Mouse (Mus musculus) MEL (cell line): ENCODE results near the gene Vsig10. TPM values are rescaled to one million over a fixed set of nuclear protein-coding genes. Genes with fewer than 3 reads are reported as not detected.

ENCODE experiments used
- DNase-seq: peaks from one replicate; pipeline ENCODE4 v3.0.0; 2011; ENCODE audit warnings: low read depth, low spot score
- H3K27ac ChIP-seq: 2 replicates; pipeline ENCODE4 v1.5.1; 2012; ENCODE audit warnings: low read depth, mild to moderate bottlenecking, control low read depth, low read length, moderate library complexity; ENCODE audit not compliant: control insufficient read depth
- H3K27me3 ChIP-seq, 2 experiments: fragments of 150-350 bp in 1 of 2; sonication (generic) in 1 of 2; 2 replicates each; pipeline ENCODE4 v1.6.1; 2012; ENCODE audit warnings: low read length in 2 of 2, mild to moderate bottlenecking in 2 of 2, improper control_type of control experiment in 1 of 2, moderate library complexity in 1 of 2; ENCODE audit not compliant: insufficient read depth in 2 of 2, control insufficient read depth in 1 of 2
- H3K36me3 ChIP-seq, 2 experiments: 2 replicates each; pipeline ENCODE4 v1.6.1; 2012 to 2014; ENCODE audit warnings: low read length in 2 of 2, improper control_type of control experiment in 1 of 2, inconsistent platforms in 1 of 2, mild to moderate bottlenecking in 1 of 2; ENCODE audit not compliant: insufficient read depth in 2 of 2, control insufficient read depth in 1 of 2
- H3K4me1 ChIP-seq, 2 experiments: fragments of 150-350 bp in 1 of 2; sonication (generic) in 1 of 2; 2 replicates each; pipeline ENCODE4 v1.6.1; 2012; ENCODE audit warnings: low read length in 2 of 2, improper control_type of control experiment in 1 of 2, mild to moderate bottlenecking in 1 of 2; ENCODE audit not compliant: insufficient read depth in 2 of 2, control insufficient read depth in 1 of 2
- H3K4me3 ChIP-seq, 2 experiments: fragments of 150-350 bp in 1 of 2; sonication (generic) in 1 of 2; 2 replicates each; pipeline ENCODE4 v1.5.1; 2012; ENCODE audit warnings: low read depth in 2 of 2, low read length in 2 of 2, mild to moderate bottlenecking in 2 of 2, moderate library complexity in 2 of 2, control low read depth in 1 of 2, improper control_type of control experiment in 1 of 2; ENCODE audit not compliant: control insufficient read depth in 1 of 2, insufficient read depth in 1 of 2
- H3K79me2 ChIP-seq: 2 replicates; pipeline ENCODE4 v1.6.1; 2012; ENCODE audit warnings: mild to moderate bottlenecking, low read length, moderate library complexity; ENCODE audit not compliant: control insufficient read depth, poor library complexity, insufficient read depth
- H3K9ac ChIP-seq: 2 replicates; pipeline ENCODE4 v1.6.1; 2012; ENCODE audit warnings: low read depth, mild to moderate bottlenecking, control low read depth, low read length, moderate library complexity; ENCODE audit not compliant: control insufficient read depth, poor library complexity, severe bottlenecking
- H3K9me3 ChIP-seq: fragments of 150-350 bp; sonication (generic); replicated peaks from 2 replicates; pipeline ENCODE4 v1.6.1; 2012; ENCODE audit warnings: mild to moderate bottlenecking, low read length, improper control_type of control experiment, moderate library complexity; ENCODE audit not compliant: insufficient read depth
- BHLHE40 ChIP-seq: IDR thresholded peaks from 2 replicates; pipeline ENCODE4 v1.6.1; 2012; ENCODE audit warnings: low read depth, mild to moderate bottlenecking, inconsistent platforms, low read length, improper control_type of control experiment, borderline replicate concordance
- CHD1 ChIP-seq: IDR thresholded peaks from 2 replicates; pipeline ENCODE4 v1.6.1; 2012; ENCODE audit warnings: low read depth, mild to moderate bottlenecking, inconsistent platforms, low read length, improper control_type of control experiment
- CTCF ChIP-seq, 3 experiments: IDR thresholded peaks in 2 of 3; conservative IDR thresholded peaks in 1 of 3; 2 replicates each; pipeline ENCODE4 v1.5.1; 2011 to 2012; ENCODE audit warnings: low read length in 3 of 3, low read depth in 2 of 3, mild to moderate bottlenecking in 2 of 3, improper control_type of control experiment in 1 of 3, inconsistent platforms in 1 of 3, mixed read lengths in 1 of 3, moderate library complexity in 1 of 3; ENCODE audit not compliant: control insufficient read depth in 1 of 3, insufficient read depth in 1 of 3, poor library complexity in 1 of 3, severe bottlenecking in 1 of 3
- ETS1 ChIP-seq: IDR thresholded peaks from 2 replicates; pipeline ENCODE4 v1.6.1; 2012; ENCODE audit warnings: low read depth, mild to moderate bottlenecking, inconsistent platforms, low read length, improper control_type of control experiment, moderate library complexity
- GATA1 ChIP-seq: IDR thresholded peaks from 2 replicates; pipeline ENCODE4 v1.6.1; 2011; ENCODE audit warnings: low read depth, low read length, improper control_type of control experiment
- MAFK ChIP-seq: IDR thresholded peaks from 2 replicates; pipeline ENCODE4 v1.6.1; 2011; ENCODE audit warnings: low read depth, mild to moderate bottlenecking, low read length, improper control_type of control experiment, borderline replicate concordance
- MAX ChIP-seq: IDR thresholded peaks from 2 replicates; pipeline ENCODE4 v1.6.1; 2011; ENCODE audit warnings: low read length, improper control_type of control experiment
- MAZ ChIP-seq: IDR thresholded peaks from 2 replicates; pipeline ENCODE4 v1.6.1; 2012; ENCODE audit warnings: low read depth, mild to moderate bottlenecking, inconsistent platforms, low read length, improper control_type of control experiment
- MXI1 ChIP-seq: IDR thresholded peaks from 2 replicates; pipeline ENCODE4 v1.6.1; 2011; ENCODE audit warnings: mild to moderate bottlenecking, low read depth, low read length, improper control_type of control experiment
- MYB ChIP-seq: IDR thresholded peaks from 2 replicates; pipeline ENCODE4 v1.6.1; 2011; ENCODE audit warnings: mild to moderate bottlenecking, low read depth, low read length, improper control_type of control experiment
- NELFE ChIP-seq: IDR thresholded peaks from 2 replicates; pipeline ENCODE4 v1.6.1; 2011; ENCODE audit warnings: low read depth, low read length, improper control_type of control experiment
- POLR2A ChIP-seq, 2 experiments: IDR thresholded peaks; 2 replicates each; pipeline ENCODE4 v1.6.1; 2011 to 2012; ENCODE audit warnings: low read length in 2 of 2, mild to moderate bottlenecking in 2 of 2, control low read depth in 1 of 2, improper control_type of control experiment in 1 of 2, low read depth in 1 of 2, moderate library complexity in 1 of 2; ENCODE audit not compliant: control insufficient read depth in 1 of 2, insufficient read depth in 1 of 2, poor library complexity in 1 of 2
- POLR2AphosphoS2 ChIP-seq: IDR thresholded peaks from 2 replicates; pipeline ENCODE4 v1.6.1; 2011; ENCODE audit warnings: low read length, improper control_type of control experiment
- RAD21 ChIP-seq: IDR thresholded peaks from 2 replicates; pipeline ENCODE4 v1.6.1; 2011; ENCODE audit warnings: mild to moderate bottlenecking, low read depth, low read length, improper control_type of control experiment
- RCOR1 ChIP-seq: IDR thresholded peaks from 2 replicates; pipeline ENCODE4 v1.6.1; 2012; ENCODE audit warnings: low read depth, mild to moderate bottlenecking, inconsistent platforms, low read length, improper control_type of control experiment
- SMC3 ChIP-seq: IDR thresholded peaks from 2 replicates; pipeline ENCODE4 v1.6.1; 2011; ENCODE audit warnings: low read depth, low read length, improper control_type of control experiment
- USF1 ChIP-seq: IDR thresholded peaks from 2 replicates; pipeline ENCODE4 v1.6.1; 2014; ENCODE audit warnings: low read depth, mild to moderate bottlenecking, inconsistent platforms, low read length, improper control_type of control experiment, moderate library complexity
- USF2 ChIP-seq, 2 experiments: IDR thresholded peaks; 2 replicates each; pipeline ENCODE4 v1.6.1; 2011 to 2012; ENCODE audit warnings: improper control_type of control experiment in 2 of 2, low read length in 2 of 2, borderline replicate concordance in 1 of 2, inconsistent platforms in 1 of 2, low read depth in 1 of 2, mild to moderate bottlenecking in 1 of 2; ENCODE audit not compliant: insufficient read depth in 1 of 2
- ZC3H11A ChIP-seq: IDR thresholded peaks from 2 replicates; pipeline ENCODE4 v1.6.1; 2012; ENCODE audit warnings: low read depth, mild to moderate bottlenecking, inconsistent platforms, low read length, improper control_type of control experiment
- ZMIZ1 ChIP-seq: IDR thresholded peaks from 2 replicates; pipeline ENCODE4 v1.6.1; 2012; ENCODE audit warnings: low read depth, mild to moderate bottlenecking, inconsistent platforms, low read length, improper control_type of control experiment, moderate library complexity
- ZNF384 ChIP-seq: IDR thresholded peaks from 2 replicates; pipeline ENCODE4 v1.6.1; 2012; ENCODE audit warnings: low read depth, mild to moderate bottlenecking, inconsistent platforms, low read length, improper control_type of control experiment
- polyA plus RNA-seq, 2 experiments: library from polyadenylated mRNA; stranded (reverse) in 1 of 2; unstranded in 1 of 2; fragments of >175 nt in 1 of 2; fragments of >200 nt in 1 of 2; gene quantifications; 2 replicates each; pipeline versions ENCODE4 v1.2.1 to v1.2.4; 2012; ENCODE audit warnings: low replicate concordance in 2 of 2, low read depth in 1 of 2; ENCODE audit not compliant: insufficient read length in 2 of 2, insufficient read depth in 1 of 2, missing spikeins in 1 of 2
- total RNA-seq: library from RNA; depleted of rRNA; stranded (reverse); fragments of 300-350 nt; gene quantifications from 2 replicates; pipeline ENCODE4 v1.2.3, GENCODE M21; 2012

Gene Vsig10
- total and polyA plus RNA-seq, 3 experiments = 5.3 to 8.9 TPM; not detected in 1

DNA sequence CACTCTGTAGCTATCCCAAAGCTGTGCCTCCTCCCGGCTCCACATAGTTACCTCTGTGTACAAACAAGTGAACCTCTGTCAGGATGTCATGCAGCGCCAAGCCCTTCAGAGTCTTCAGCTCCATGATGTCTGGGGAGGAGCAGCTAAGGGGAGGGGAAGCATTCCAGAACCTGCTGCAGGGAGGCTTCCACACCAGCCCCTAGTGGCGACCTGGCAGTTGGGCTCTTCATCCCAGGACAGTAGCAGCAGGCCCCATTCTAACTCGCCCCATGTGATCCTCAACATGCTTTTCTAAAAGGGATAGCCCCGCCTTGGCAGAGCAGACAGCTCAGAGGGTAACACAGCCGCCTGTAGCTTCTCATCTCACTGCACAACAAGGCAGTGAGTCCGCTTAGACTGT is 62.9 kb downstream of the Vsig10 start:
- Histone ChIP-seq H3K4me1 (peaks cover 0 to 2% of the 10 kb centered on the region in 2 experiments; a peak in 3 of 4 replicates), H3K4me3 (no peak overlapping the region), H3K9ac (no peak overlapping the region), H3K79me2 (peaks cover under 1% of the 10 kb centered on the region; the same call in 1 of the 2 replicates), H3K27ac (no peak overlapping the region), H3K36me3 (peaks cover 3 to 5% of the 10 kb centered on the region in 2 experiments), H3K27me3 (no peaks in the 10 kb centered on the region), H3K9me3 (no peaks in the 10 kb centered on the region)
- no peak for DNase-seq
- no peak for TF ChIP-seq GATA1
- peak; percentile 24; the same call in 1 of the 2 replicates for TF ChIP-seq POLR2AphosphoS2

DNA sequence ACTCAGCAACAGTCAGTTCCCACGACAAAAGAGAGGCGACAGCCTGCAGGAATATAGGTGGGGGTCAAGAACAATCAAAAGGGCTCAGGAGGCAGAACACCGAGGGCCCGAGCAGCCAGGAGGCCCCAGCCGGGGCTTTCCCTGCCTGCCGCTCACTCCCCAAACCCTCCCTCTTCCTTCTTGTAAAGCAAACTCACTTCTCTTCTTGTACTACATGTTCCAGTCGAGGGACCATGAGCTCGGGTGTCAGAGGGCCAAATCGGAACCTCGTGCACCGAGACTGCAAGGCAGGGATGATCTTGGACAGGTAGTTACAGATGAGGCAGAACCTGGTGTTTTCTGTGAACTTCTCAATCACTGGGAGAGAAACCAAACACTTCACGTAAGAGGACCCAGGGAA is 64.3 kb downstream of the Vsig10 start:
- no peaks in the 10 kb centered on the region for H3K27me3 ChIP-seq
- H3K27ac ChIP-seq = no peak overlapping the region
- H3K4me3 ChIP-seq = no peak overlapping the region

DNA sequence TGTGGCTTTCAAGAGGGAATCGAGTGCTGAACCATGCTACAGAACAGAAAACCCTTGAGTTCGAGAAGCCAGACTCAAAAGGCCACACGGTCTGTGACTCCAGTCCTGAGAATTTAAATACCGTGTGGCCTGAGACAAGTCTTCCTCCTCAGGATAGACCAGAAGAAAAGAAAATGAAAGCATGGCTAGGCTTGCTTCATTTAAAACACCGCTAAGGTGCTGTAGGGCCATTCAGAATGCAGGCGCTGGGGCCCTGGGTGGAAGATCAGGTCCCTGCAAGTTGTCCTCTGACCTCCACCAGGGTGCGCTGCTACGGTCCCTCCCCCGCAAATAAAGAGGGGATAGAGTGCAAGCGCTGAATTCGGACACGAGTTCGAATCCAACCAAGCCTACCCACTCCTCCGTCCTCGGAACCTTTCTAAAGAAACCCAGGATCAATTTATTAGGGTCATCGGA is 69.4 kb downstream of the Vsig10 start:
- H3K9ac ChIP-seq = peak overlapping the region; percentile 95
- no peaks in the 10 kb centered on the region for H3K27me3 ChIP-seq
- peaks cover 19% of the 10 kb centered on the region for H3K79me2 ChIP-seq
- H3K9me3 ChIP-seq = no peaks in the 10 kb centered on the region
- H3K36me3 ChIP-seq = peaks cover 0 to 14% of the 10 kb centered on the region in 2 experiments; a peak in 2 of 4 replicates
- DNase-seq = peak; percentile 90
- H3K4me1 ChIP-seq = peaks cover 5 to 10% of the 10 kb centered on the region in 2 experiments
- peak; percentile 54 to 85 (median 72) for TF ChIP-seq CTCF (IDR thresholded peaks at IDR 0.05 in 2 of 3, conservative IDR thresholded peaks at IDR 0.05 in 1 of 3; ENCODE audit: control insufficient read depth in 1 of 3, insufficient read depth in 1 of 3, low read depth in 2 of 3, low read length in 3 of 3, poor library complexity in 1 of 3, severe bottlenecking in 1 of 3)
- TF ChIP-seq ZC3H11A = 0 out of 2 replicates have a peak, but pooled peaks have one; percentile 14
- TF ChIP-seq SMC3 = peak; percentile 40
- no peak for TF ChIP-seq ZMIZ1
- TF ChIP-seq MAFK = no peak
- peak overlapping the region; percentile 67 for H3K27ac ChIP-seq
- peak overlapping the region; percentile 83 to 91 for H3K4me3 ChIP-seq

More for the DNA sequence above, 64.3 kb downstream of the Vsig10 start:
- no peak for TF ChIP-seq USF1
- TF ChIP-seq, all 39 proteins: peak for 0
- H3K4me1 ChIP-seq = peaks cover 5 to 10% of the 10 kb centered on the region in 2 experiments
- H3K9me3 ChIP-seq = no peaks in the 10 kb centered on the region
- no peak for DNase-seq
- peaks cover 5 to 14% of the 10 kb centered on the region in 2 experiments for H3K36me3 ChIP-seq
- H3K79me2 ChIP-seq = peaks cover 13% of the 10 kb centered on the region
- H3K9ac ChIP-seq = no peak overlapping the region

DNA sequence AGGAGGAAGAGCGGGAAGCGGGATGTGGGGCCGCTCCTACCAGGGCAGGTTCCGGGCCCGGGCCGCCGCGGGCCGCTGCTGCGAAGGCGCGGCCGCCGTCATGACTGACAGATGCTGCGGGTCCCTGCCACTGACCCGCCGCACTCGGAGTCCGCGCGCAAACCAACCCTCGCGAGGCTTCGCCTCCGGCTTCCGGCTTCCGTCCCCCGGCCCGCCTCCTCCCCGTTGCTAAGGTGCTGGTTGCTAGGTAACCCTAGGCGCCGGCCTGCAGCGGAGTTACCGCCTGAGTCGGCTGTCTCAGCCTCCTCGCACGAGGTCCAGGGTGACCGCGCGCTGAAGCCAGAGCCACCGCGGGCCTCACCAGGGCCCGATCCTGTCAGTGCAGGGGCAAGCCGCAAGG is 70.0 kb downstream of the Vsig10 start, which contains the start of gene Rfc5:
Gene Rfc5 (minus strand): TSS at position 171 of the 400 bp plus-strand sequence.
- H3K9me3 ChIP-seq = no peaks in the 10 kb centered on the region
- peak within 1 kb of the TSS; percentile 95 for H3K9ac ChIP-seq
- H3K27ac ChIP-seq = peak within 1 kb of the TSS; percentile 67
- peak within 1 kb of the TSS; percentile 83 to 91 for H3K4me3 ChIP-seq
- H3K4me1 ChIP-seq = peaks cover 5 to 10% of the 10 kb centered on the region in 2 experiments
- H3K27me3 ChIP-seq = no peaks in the 10 kb centered on the region
- peaks cover 19% of the 10 kb centered on the region for H3K79me2 ChIP-seq
- peak; percentile 97 for DNase-seq
- H3K36me3 ChIP-seq = peaks cover 0 to 14% of the 10 kb centered on the region in 2 experiments; a peak in 2 of 4 replicates
- TF ChIP-seq ZNF384 (no peak), POLR2A (IDR thresholded peaks at IDR 0.05; ENCODE audit: control insufficient read depth in 1 of 2, insufficient read depth in 1 of 2, low read depth in 1 of 2, low read length in 2 of 2, poor library complexity in 1 of 2) (peak; percentile 85 to 97), MAFK (no peak), ETS1 (no peak), RCOR1 (no peak), MYB (no peak), MAZ (no peak; the same call in 1 of the 2 replicates), CHD1 (no peak), MAX (peak; percentile 87), NELFE (peak; percentile 97), USF2 (IDR thresholded peaks at IDR 0.05; ENCODE audit: borderline replicate concordance in 1 of 2, insufficient read depth in 1 of 2, low read depth in 1 of 2, low read length in 2 of 2) (no peak), RAD21 (no peak), BHLHE40 (no peak), MXI1 (peak; percentile 97)
